Mouse (Mus musculus): Measurements from ENCODE around the gene Irx5. TPM values are rescaled to one million over a fixed set of nuclear protein-coding genes. Genes with fewer than 3 reads are reported as not detected.
A peak's percentile ranks its signal among the peaks of the same experiment; 100 is the strongest.

Irx5 gene
- 0.69 and 1.5 TPM in 2 replicates for total RNA-seq (2012; rRNA removed)

DNA sequence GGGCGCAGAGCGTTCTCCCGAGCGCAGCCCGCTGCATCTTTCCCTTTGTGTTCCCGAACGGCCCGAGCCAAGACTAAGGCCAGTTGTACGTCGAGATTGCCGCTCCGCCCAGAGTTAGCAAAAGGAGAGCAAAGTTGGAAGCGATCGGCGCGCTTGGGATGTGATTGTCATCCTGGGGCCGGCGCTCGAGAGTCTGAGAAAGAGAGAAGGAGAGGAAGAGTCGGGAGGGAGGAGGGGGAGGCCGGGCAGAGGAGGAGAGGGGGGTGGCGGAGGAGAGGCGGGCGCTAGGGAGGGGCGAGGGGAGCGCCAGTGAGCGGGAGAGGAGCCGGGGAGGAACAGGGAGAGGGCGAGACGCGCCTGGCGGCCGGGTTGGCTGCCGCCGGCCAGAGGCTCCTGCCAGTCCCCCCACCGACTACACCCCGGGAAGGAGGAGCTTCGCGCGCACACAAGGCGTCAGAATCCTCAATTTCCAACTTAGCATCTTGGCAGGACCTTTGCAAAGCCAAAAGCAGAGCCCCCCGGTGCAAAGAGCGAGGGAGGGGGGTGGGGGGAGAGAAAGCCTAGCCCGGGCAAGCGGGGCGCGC, at the start of gene Irx5:
Gene Irx5 (plus strand): TSS at position 228 of the 584 bp plus-strand sequence.
- H3K4me1 ChIP-seq (ENCODE audit: control insufficient read depth in 2 of 2, insufficient read depth in 2 of 2, low read length in 2 of 2, poor library complexity in 1 of 2): peaks cover 0 to 4% of the 10 kb centered on the region in 2 experiments; a peak in 2 of 4 replicates
- H3K9ac ChIP-seq (ENCODE audit: insufficient read depth, low read depth, low read length, poor library complexity, severe bottlenecking): peak within 1 kb of the TSS; percentile 44
- H3K9me3 ChIP-seq (ENCODE audit: control insufficient read depth, insufficient read depth, low read depth, low read length): no peaks in the 10 kb centered on the region
- in situ Hi-C loops (cut with MboI; ENCODE audit: low sequenced_read_pairs in 2 of 2, unreplicated experiment in 2 of 2): loop anchor here (10.0 to 25.0 kb wide), 2 partner anchors 223 to 820 kb away; no protein-coding TSS in a partner anchor
- TF ChIP-seq ZC3H11A (IDR thresholded peaks at IDR 0.05; ENCODE audit: borderline replicate concordance, low read depth, low read length) (no peak), ZNF384 (IDR thresholded peaks at IDR 0.05; ENCODE audit: low read depth, low read length) (no peak), CHD2 (IDR thresholded peaks at IDR 0.05; ENCODE audit: low read depth, low read length) (no peak), HCFC1 (IDR thresholded peaks at IDR 0.05; ENCODE audit: borderline replicate concordance, insufficient read depth, low read length) (no peak), MAFK (IDR thresholded peaks at IDR 0.05; ENCODE audit: insufficient read depth, low read depth, low read length) (no peak)
- H3K36me3 ChIP-seq (ENCODE audit: control insufficient read depth, insufficient read depth, low read length, poor library complexity, severe bottlenecking): no peaks in the 10 kb centered on the region
- H3K4me3 ChIP-seq (ENCODE audit: insufficient read depth in 1 of 2, low read depth in 1 of 2, low read length in 2 of 2, poor library complexity in 1 of 2, severe bottlenecking in 1 of 2): peak within 1 kb of the TSS; percentile 64 to 84
- H3K27ac ChIP-seq (ENCODE audit: insufficient read depth, low read depth, low read length, poor library complexity, severe bottlenecking): no peak within 1 kb of the TSS
- no peak for DNase-seq (ENCODE audit: low read depth, low spot score)

- Histone ChIP-seq H3K4me3 (ENCODE audit: insufficient read depth in 1 of 2, low read depth in 1 of 2, low read length in 2 of 2, poor library complexity in 1 of 2, severe bottlenecking in 1 of 2) (no peak overlapping the region), H3K27ac (ENCODE audit: insufficient read depth, low read depth, low read length, poor library complexity, severe bottlenecking) (no peak overlapping the region), H3K36me3 (ENCODE audit: control insufficient read depth, insufficient read depth, low read length, poor library complexity, severe bottlenecking) (no peaks in the 10 kb centered on the region), H3K9me3 (ENCODE audit: control insufficient read depth, insufficient read depth, low read depth, low read length) (no peaks in the 10 kb centered on the region), H3K4me1 (ENCODE audit: control insufficient read depth in 2 of 2, insufficient read depth in 2 of 2, low read length in 2 of 2, poor library complexity in 1 of 2) (no peaks in the 10 kb centered on the region; a peak in 1 of 4 replicates), H3K9ac (ENCODE audit: insufficient read depth, low read depth, low read length, poor library complexity, severe bottlenecking) (no peak overlapping the region)
- TF ChIP-seq HCFC1 (IDR thresholded peaks at IDR 0.05; ENCODE audit: borderline replicate concordance, insufficient read depth, low read length) (no peak), CHD2 (IDR thresholded peaks at IDR 0.05; ENCODE audit: low read depth, low read length) (no peak), ZNF384 (IDR thresholded peaks at IDR 0.05; ENCODE audit: low read depth, low read length) (no peak), MAFK (IDR thresholded peaks at IDR 0.05; ENCODE audit: insufficient read depth, low read depth, low read length) (no peak), ZC3H11A (IDR thresholded peaks at IDR 0.05; ENCODE audit: borderline replicate concordance, low read depth, low read length) (no peak)
- in situ Hi-C loops (cut with MboI; ENCODE audit: low sequenced_read_pairs in 2 of 2, unreplicated experiment in 2 of 2): no loop called here
- DNase-seq (ENCODE audit: low read depth, low spot score): no peak
These were observed 45.2 kb upstream of the Irx5 start for GRCm38 (mm10) chr8:92312178-92312577.

- Histone ChIP-seq H3K27ac (ENCODE audit: insufficient read depth, low read depth, low read length, poor library complexity, severe bottlenecking) (no peak overlapping the region), H3K9ac (ENCODE audit: insufficient read depth, low read depth, low read length, poor library complexity, severe bottlenecking) (no peak overlapping the region), H3K4me3 (ENCODE audit: insufficient read depth in 1 of 2, low read depth in 1 of 2, low read length in 2 of 2, poor library complexity in 1 of 2, severe bottlenecking in 1 of 2) (no peak overlapping the region), H3K9me3 (ENCODE audit: control insufficient read depth, insufficient read depth, low read depth, low read length) (no peaks in the 10 kb centered on the region), H3K36me3 (ENCODE audit: control insufficient read depth, insufficient read depth, low read length, poor library complexity, severe bottlenecking) (no peaks in the 10 kb centered on the region), H3K4me1 (ENCODE audit: control insufficient read depth in 2 of 2, insufficient read depth in 2 of 2, low read length in 2 of 2, poor library complexity in 1 of 2) (no peaks in the 10 kb centered on the region; a peak in 1 of 4 replicates)
- in situ Hi-C loops (cut with MboI; ENCODE audit: low sequenced_read_pairs in 2 of 2, unreplicated experiment in 2 of 2): no loop called here
- TF ChIP-seq ZNF384 (IDR thresholded peaks at IDR 0.05; ENCODE audit: low read depth, low read length): no peak
- no peak for TF ChIP-seq MAFK (IDR thresholded peaks at IDR 0.05; ENCODE audit: insufficient read depth, low read depth, low read length)
- TF ChIP-seq ZC3H11A (IDR thresholded peaks at IDR 0.05; ENCODE audit: borderline replicate concordance, low read depth, low read length): no peak
- no peak for TF ChIP-seq HCFC1 (IDR thresholded peaks at IDR 0.05; ENCODE audit: borderline replicate concordance, insufficient read depth, low read length)
- TF ChIP-seq CHD2 (IDR thresholded peaks at IDR 0.05; ENCODE audit: low read depth, low read length): no peak
- no peak for DNase-seq (ENCODE audit: low read depth, low spot score)
These were observed 43.7 kb upstream of the Irx5 start for GRCm38 (mm10) chr8:92313707-92314106.

DNA sequence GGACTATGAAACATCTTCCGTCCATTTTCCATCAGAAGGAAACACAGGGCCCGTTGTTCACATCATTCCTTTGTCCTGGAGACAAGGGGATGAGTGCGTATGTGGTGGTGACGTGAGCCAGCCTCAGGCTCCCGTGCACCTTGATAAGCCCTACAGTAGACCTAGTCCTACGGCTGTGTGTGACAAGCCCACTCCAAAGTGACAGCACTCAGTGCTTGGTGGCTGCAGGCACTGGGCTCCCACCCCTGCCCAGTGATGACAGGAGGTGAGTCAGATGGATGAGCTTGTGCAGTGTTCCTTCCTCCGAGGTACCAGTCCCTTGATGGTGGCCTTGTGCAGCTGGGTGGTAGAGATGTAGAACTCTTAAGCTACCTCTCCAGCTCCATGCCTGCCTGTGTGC, 33.7 kb upstream of the Irx5 start:
- Histone ChIP-seq H3K4me3 (ENCODE audit: insufficient read depth in 1 of 2, low read depth in 1 of 2, low read length in 2 of 2, poor library complexity in 1 of 2, severe bottlenecking in 1 of 2) (no peak overlapping the region), H3K9me3 (ENCODE audit: control insufficient read depth, insufficient read depth, low read depth, low read length) (no peaks in the 10 kb centered on the region), H3K9ac (ENCODE audit: insufficient read depth, low read depth, low read length, poor library complexity, severe bottlenecking) (no peak overlapping the region), H3K27ac (ENCODE audit: insufficient read depth, low read depth, low read length, poor library complexity, severe bottlenecking) (no peak overlapping the region), H3K36me3 (ENCODE audit: control insufficient read depth, insufficient read depth, low read length, poor library complexity, severe bottlenecking) (no peaks in the 10 kb centered on the region), H3K4me1 (ENCODE audit: control insufficient read depth in 2 of 2, insufficient read depth in 2 of 2, low read length in 2 of 2, poor library complexity in 1 of 2) (no peaks in the 10 kb centered on the region)
- no peak for DNase-seq (ENCODE audit: low read depth, low spot score)
- TF ChIP-seq ZC3H11A (IDR thresholded peaks at IDR 0.05; ENCODE audit: borderline replicate concordance, low read depth, low read length) (no peak), MAFK (IDR thresholded peaks at IDR 0.05; ENCODE audit: insufficient read depth, low read depth, low read length) (no peak), CHD2 (IDR thresholded peaks at IDR 0.05; ENCODE audit: low read depth, low read length) (no peak), ZNF384 (IDR thresholded peaks at IDR 0.05; ENCODE audit: low read depth, low read length) (no peak), HCFC1 (IDR thresholded peaks at IDR 0.05; ENCODE audit: borderline replicate concordance, insufficient read depth, low read length) (no peak)
- in situ Hi-C loops (cut with MboI; ENCODE audit: low sequenced_read_pairs in 2 of 2, unreplicated experiment in 2 of 2): no loop called here
